Mouse (Mus musculus) brain, adult 2 months (tissue): ENCODE results near the gene Mtmr3.
"Not testable (repeated sequence)": the region's sequence is repeated elsewhere in the genome, so short reads cannot be mapped to it uniquely, and the experiment has no call there.

ENCODE experiments used
- DNase-seq: peaks from one replicate; pipeline ENCODE4 v3.0.0; 2011; ENCODE audit warnings: low read depth, low spot score

Gene Mtmr3

GRCm38 (mm10) chr11:4601890-4602289 is 7.2 kb upstream of the Mtmr3 start:
- no peak for DNase-seq

- no peak for DNase-seq
These were observed 5.3 kb upstream of the Mtmr3 start for GRCm38 (mm10) chr11:4599916-4600315.

- no peak for DNase-seq
These were observed 3.7 kb upstream of the Mtmr3 start for GRCm38 (mm10) chr11:4598411-4598810.

GRCm38 (mm10) chr11:4593849-4594607 is 635 bp downstream of the Mtmr3 start:
- DNase-seq, result peak; percentile 56

GRCm38 (mm10) chr11:4593491-4593848 is 1.2 kb downstream of the Mtmr3 start:
- no peak for DNase-seq

- DNase-seq, result no peak
These were observed 2.9 kb downstream of the Mtmr3 start for GRCm38 (mm10) chr11:4591811-4592210.

- DNase-seq, result peak; percentile 90
These were observed 16.0 kb downstream of the Mtmr3 start for GRCm38 (mm10) chr11:4578682-4579081.

- DNase-seq, result no peak
These were observed 17.6 kb downstream of the Mtmr3 start for GRCm38 (mm10) chr11:4577079-4577478.

GRCm38 (mm10) chr11:4576090-4576732 is 18.5 kb downstream of the Mtmr3 start:
- DNase-seq, result not testable (repeated sequence)

- peak; percentile 72 for DNase-seq
These were observed 23.2 kb downstream of the Mtmr3 start for GRCm38 (mm10) chr11:4571491-4571901.

- DNase-seq, result no peak
These were observed 28.3 kb downstream of the Mtmr3 start for GRCm38 (mm10) chr11:4566333-4566732.

- no peak for DNase-seq
These were observed 29.1 kb downstream of the Mtmr3 start for GRCm38 (mm10) chr11:4565545-4565944.

- DNase-seq, result peak; percentile 12
These were observed 41.2 kb downstream of the Mtmr3 start for GRCm38 (mm10) chr11:4553274-4554063.

GRCm38 (mm10) chr11:4547569-4547968 is 47.1 kb downstream of the Mtmr3 start:
- DNase-seq, result no peak

- DNase-seq, result peak; percentile 43
These were observed 48.7 kb downstream of the Mtmr3 start for GRCm38 (mm10) chr11:4545976-4546375.

GRCm38 (mm10) chr11:4545401-4545800 is 49.3 kb downstream of the Mtmr3 start:
- no peak for DNase-seq

GRCm38 (mm10) chr11:4544627-4544921 is 50.1 kb downstream of the Mtmr3 start:
- DNase-seq, result not testable (repeated sequence)

- DNase-seq, result no peak
These were observed 50.7 kb downstream of the Mtmr3 start for GRCm38 (mm10) chr11:4543746-4544626.

GRCm38 (mm10) chr11:4543040-4543551 is 51.6 kb downstream of the Mtmr3 start:
- no peak for DNase-seq

- DNase-seq, result no peak
These were observed 58.0 kb downstream of the Mtmr3 start for GRCm38 (mm10) chr11:4536645-4537044.

GRCm38 (mm10) chr11:4527132-4527531 is 67.5 kb downstream of the Mtmr3 start:
- DNase-seq, result no peak
